Mouse (Mus musculus): ENCODE measurements around the gene Ppp2r5c.

The Ppp2r5c gene

GRCm38 (mm10) chr12:110556861-110557628 lies 110.1 kb downstream of the Ppp2r5c start:
- no peak for DNase-seq (ENCODE audit: low read depth)

- DNase-seq (ENCODE audit: low read depth): no peak
Measured at GRCm38 (mm10) chr12:110558175-110558574, 111.3 kb downstream of the Ppp2r5c start.

- DNase-seq (ENCODE audit: low read depth): no peak
Measured at GRCm38 (mm10) chr12:110563383-110563782, 116.5 kb downstream of the Ppp2r5c start.

GRCm38 (mm10) chr12:110564848-110565247 lies 117.9 kb downstream of the Ppp2r5c start:
- no peak for DNase-seq (ENCODE audit: low read depth)

- DNase-seq (ENCODE audit: low read depth): no peak
Measured at GRCm38 (mm10) chr12:110566366-110566765, 119.4 kb downstream of the Ppp2r5c start.

- no peak for DNase-seq (ENCODE audit: low read depth)
Measured at GRCm38 (mm10) chr12:110571050-110571449, 124.1 kb downstream of the Ppp2r5c start.

- DNase-seq (ENCODE audit: low read depth): no peak
Measured at GRCm38 (mm10) chr12:110572351-110572750, 125.4 kb downstream of the Ppp2r5c start.

- no peak for DNase-seq (ENCODE audit: low read depth)
Measured at GRCm38 (mm10) chr12:110573635-110574034, 126.7 kb downstream of the Ppp2r5c start.

GRCm38 (mm10) chr12:110575926-110576325 lies 129.0 kb downstream of the Ppp2r5c start:
- DNase-seq (ENCODE audit: low read depth): no peak

- DNase-seq (ENCODE audit: low read depth): no peak
Measured at GRCm38 (mm10) chr12:110578333-110578732, 131.4 kb downstream of the Ppp2r5c start.

GRCm38 (mm10) chr12:110588622-110589021 lies 141.7 kb downstream of the Ppp2r5c start:
- DNase-seq (ENCODE audit: low read depth): no peak

GRCm38 (mm10) chr12:110590804-110591259 lies 143.9 kb downstream of the Ppp2r5c start:
- DNase-seq (ENCODE audit: low read depth): no peak

- DNase-seq (ENCODE audit: low read depth): peak; percentile 99
Measured at GRCm38 (mm10) chr12:110591260-110591883, 144.5 kb downstream of the Ppp2r5c start.

GRCm38 (mm10) chr12:110598527-110598926 lies 151.6 kb downstream of the Ppp2r5c start:
- DNase-seq (ENCODE audit: low read depth): peak; percentile 85

GRCm38 (mm10) chr12:110599791-110600190 lies 152.9 kb downstream of the Ppp2r5c start:
- DNase-seq (ENCODE audit: low read depth): no peak

- no peak for DNase-seq (ENCODE audit: low read depth)
Measured at GRCm38 (mm10) chr12:110600225-110600991, 153.5 kb downstream of the Ppp2r5c start.

GRCm38 (mm10) chr12:110601241-110602218 lies 154.6 kb downstream of the Ppp2r5c start, which contains the start of gene Dync1h1:
Dync1h1 (plus strand) TSS chr12:110601452.
- peak; percentile 93 for DNase-seq (ENCODE audit: low read depth)

- DNase-seq (ENCODE audit: low read depth): no peak
Measured at GRCm38 (mm10) chr12:110606161-110606560, 159.2 kb downstream of the Ppp2r5c start.

- DNase-seq (ENCODE audit: low read depth): no peak
Measured at GRCm38 (mm10) chr12:110606676-110607075, 159.8 kb downstream of the Ppp2r5c start.

- no peak for DNase-seq (ENCODE audit: low read depth)
Measured at GRCm38 (mm10) chr12:110608460-110609152, 161.7 kb downstream of the Ppp2r5c start.

GRCm38 (mm10) chr12:110609153-110609497 lies 162.2 kb downstream of the Ppp2r5c start:
- no peak for DNase-seq (ENCODE audit: low read depth)

Measured in naive thymus-derived CD4-positive, alpha-beta T cell, adult 2 months (primary cell).